Mouse (Mus musculus) CH12.LX (cell line): ENCODE data around the gene Il12rb1. TPM values are rescaled to one million over a fixed set of nuclear protein-coding genes. Genes with fewer than 3 reads are reported as not detected.
A peak's percentile ranks its signal among the peaks of the same experiment; 100 is the strongest.

Experiments used
- DNase-seq: peaks from one replicate; pipeline ENCODE4 v3.0.0-alpha.2; 2013; ENCODE audit errors: extremely low read depth
- H3K27ac ChIP-seq: 2 replicates; pipeline ENCODE4 v1.5.1; 2012; ENCODE audit warnings: low read depth, mild to moderate bottlenecking, control low read depth, moderate library complexity; ENCODE audit not compliant: insufficient read depth
- H3K27me3 ChIP-seq: replicated peaks from 2 replicates; pipeline ENCODE3; 2012; ENCODE audit warnings: inconsistent platforms
- H3K36me3 ChIP-seq, 2 experiments: replicated peaks in 1 of 2; 2 replicates each; pipeline versions ENCODE3 to v1.6.1; 2012; ENCODE audit warnings: inconsistent platforms in 1 of 2, low read length in 1 of 2, mild to moderate bottlenecking in 1 of 2, mixed read lengths in 1 of 2, moderate library complexity in 1 of 2; ENCODE audit not compliant: control insufficient read depth in 1 of 2, insufficient read depth in 1 of 2
- H3K4me1 ChIP-seq, 2 experiments: 2 replicates each; pipeline ENCODE4 v1.6.1; 2012; ENCODE audit warnings: inconsistent platforms in 1 of 2, moderate library complexity in 1 of 2; ENCODE audit not compliant: insufficient read depth in 2 of 2, control insufficient read depth in 1 of 2
- H3K4me2 ChIP-seq: 2 replicates; pipeline ENCODE4 v1.6.1; 2012; ENCODE audit warnings: low read depth, mild to moderate bottlenecking, control low read depth; ENCODE audit not compliant: poor library complexity, insufficient read depth, severe bottlenecking
- H3K4me3 ChIP-seq, 3 experiments: fragments of 150-350 bp in 1 of 3; sonication (generic) in 1 of 3; replicated peaks in 1 of 3; 2 replicates each; pipeline versions ENCODE3 to v1.5.1; 2011 to 2012; ENCODE audit warnings: low read depth in 2 of 3, low read length in 2 of 3, mild to moderate bottlenecking in 2 of 3, moderate library complexity in 2 of 3, control low read depth in 1 of 3, improper control_type of control experiment in 1 of 3, inconsistent platforms in 1 of 3, mixed read lengths in 1 of 3; ENCODE audit not compliant: poor library complexity in 1 of 3
- H3K79me2 ChIP-seq: replicated peaks from 2 replicates; pipeline ENCODE4 v1.6.1; 2012; ENCODE audit warnings: mild to moderate bottlenecking, moderate library complexity; ENCODE audit not compliant: control insufficient read depth, poor library complexity, insufficient read depth, severe bottlenecking; ENCODE audit errors: extremely low read depth
- H3K9ac ChIP-seq: 2 replicates; pipeline ENCODE4 v1.6.1; 2012; ENCODE audit warnings: low read depth, mild to moderate bottlenecking, control low read depth, moderate library complexity; ENCODE audit not compliant: insufficient read depth
- H3K9me3 ChIP-seq: replicated peaks from 2 replicates; pipeline ENCODE3; 2012; ENCODE audit warnings: low read length, inconsistent platforms, mixed read lengths
- BHLHE40 ChIP-seq: IDR thresholded peaks from 2 replicates; pipeline ENCODE4 v1.6.1; 2011; ENCODE audit warnings: mild to moderate bottlenecking, low read depth, low read length, improper control_type of control experiment
- CTCF ChIP-seq, 2 experiments: IDR thresholded peaks in 1 of 2; conservative IDR thresholded peaks in 1 of 2; 2 replicates each; pipeline ENCODE4 v1.5.1; 2011 to 2012; ENCODE audit warnings: low read depth in 2 of 2, low read length in 2 of 2, improper control_type of control experiment in 1 of 2, inconsistent platforms in 1 of 2, mild to moderate bottlenecking in 1 of 2, moderate library complexity in 1 of 2
- ELF1 ChIP-seq: IDR thresholded peaks from 2 replicates; pipeline ENCODE4 v1.6.1; 2014; ENCODE audit warnings: low read depth, mild to moderate bottlenecking, inconsistent platforms, low read length, improper control_type of control experiment
- EP300 ChIP-seq: IDR thresholded peaks from 2 replicates; pipeline ENCODE4 v1.6.1; 2011; ENCODE audit warnings: low read length, improper control_type of control experiment
- JUN ChIP-seq: IDR thresholded peaks from 2 replicates; pipeline ENCODE4 v1.6.1; 2011; ENCODE audit warnings: low read depth, mild to moderate bottlenecking, low read length, improper control_type of control experiment, moderate library complexity; ENCODE audit not compliant: insufficient read depth
- JUND ChIP-seq: conservative IDR thresholded peaks from 2 replicates; pipeline ENCODE4 v1.6.1; 2011; ENCODE audit warnings: low read depth, low read length, improper control_type of control experiment
- KAT2A ChIP-seq: IDR thresholded peaks from 2 replicates; pipeline ENCODE4 v1.6.1; 2012; ENCODE audit warnings: low read length, improper control_type of control experiment, inconsistent platforms; ENCODE audit not compliant: insufficient replicate concordance
- MAZ ChIP-seq: IDR thresholded peaks from 2 replicates; pipeline ENCODE4 v1.6.1; 2012; ENCODE audit warnings: low read depth, mild to moderate bottlenecking, inconsistent platforms, low read length, improper control_type of control experiment, moderate library complexity
- MXI1 ChIP-seq: IDR thresholded peaks from 2 replicates; pipeline ENCODE4 v1.6.1; 2011; ENCODE audit warnings: mild to moderate bottlenecking, low read depth, low read length, improper control_type of control experiment
- NELFE ChIP-seq: IDR thresholded peaks from 2 replicates; pipeline ENCODE4 v1.6.1; 2011; ENCODE audit warnings: low read depth, low read length, improper control_type of control experiment
- NRF1 ChIP-seq: IDR thresholded peaks from 2 replicates; pipeline ENCODE4 v1.6.1; 2014; ENCODE audit warnings: low read depth, mild to moderate bottlenecking, inconsistent platforms, low read length, improper control_type of control experiment, moderate library complexity
- PAX5 ChIP-seq: IDR thresholded peaks from 2 replicates; pipeline ENCODE4 v1.6.1; 2012; ENCODE audit warnings: low read length, inconsistent platforms, mixed read lengths
- POLR2A ChIP-seq: IDR thresholded peaks from 2 replicates; pipeline ENCODE4 v1.6.1; 2011; ENCODE audit warnings: low read depth, mild to moderate bottlenecking, improper control_type of control experiment, low read length
- POLR2AphosphoS2 ChIP-seq: IDR thresholded peaks from 2 replicates; pipeline ENCODE4 v1.6.1; 2011; ENCODE audit warnings: low read depth, low read length, improper control_type of control experiment
- RAD21 ChIP-seq: IDR thresholded peaks from 2 replicates; pipeline ENCODE4 v1.6.1; 2011; ENCODE audit warnings: low read depth, mild to moderate bottlenecking, low read length, improper control_type of control experiment, moderate library complexity
- RCOR1 ChIP-seq: conservative IDR thresholded peaks from 2 replicates; pipeline ENCODE4 v1.6.1; 2012; ENCODE audit warnings: low read depth, mild to moderate bottlenecking, inconsistent platforms, low read length, improper control_type of control experiment
- SIN3A ChIP-seq: IDR thresholded peaks from 2 replicates; pipeline ENCODE4 v1.6.1; 2012; ENCODE audit warnings: low read length, improper control_type of control experiment, inconsistent platforms
- SMC3 ChIP-seq: IDR thresholded peaks from 2 replicates; pipeline ENCODE4 v1.6.1; 2011; ENCODE audit warnings: low read depth, low read length, improper control_type of control experiment
- TBP ChIP-seq: conservative IDR thresholded peaks from 2 replicates; pipeline ENCODE4 v1.6.1; 2011; ENCODE audit warnings: low read depth, low read length, improper control_type of control experiment
- TCF12 ChIP-seq: IDR thresholded peaks from 2 replicates; pipeline ENCODE4 v1.6.1; 2014; ENCODE audit warnings: low read depth, mild to moderate bottlenecking, inconsistent platforms, low read length, improper control_type of control experiment
- UBTF ChIP-seq: IDR thresholded peaks from 2 replicates; pipeline ENCODE4 v1.6.1; 2012; ENCODE audit warnings: low read depth, mild to moderate bottlenecking, inconsistent platforms, low read length, improper control_type of control experiment, moderate library complexity
- USF1 ChIP-seq: IDR thresholded peaks from 2 replicates; pipeline ENCODE4 v1.6.1; 2014; ENCODE audit warnings: low read depth, mild to moderate bottlenecking, inconsistent platforms, low read length, improper control_type of control experiment
- ZC3H11A ChIP-seq: IDR thresholded peaks from 2 replicates; pipeline ENCODE4 v1.6.1; 2012; ENCODE audit warnings: low read depth, mild to moderate bottlenecking, inconsistent platforms, low read length, improper control_type of control experiment
- ZNF384 ChIP-seq: IDR thresholded peaks from 2 replicates; pipeline ENCODE4 v1.6.1; 2012; ENCODE audit warnings: low read depth, low read length, improper control_type of control experiment, inconsistent platforms
- dilution Hi-C: fragments of 300-500 bp; cut with MboI; formaldehyde crosslinking; loops from 2 replicates; pipeline ENCODE4 v1.14.3; 2020; ENCODE audit warnings: low sequenced_read_pairs; ENCODE audit not compliant: extremely low pct_unique_long_range_greater_than_20kb, extremely low pct_ligation_motif_present
- in situ Hi-C: fragments of 300-500 bp; cut with MboI; formaldehyde crosslinking; loops from 3 replicates; pipeline ENCODE4 v1.14.3; 2019; ENCODE audit warnings: low sequenced_read_pairs, low pct_ligation_motif_present, low pct_unique_long_range_greater_than_20kb, mixed read lengths
- polyA plus RNA-seq: library from polyadenylated mRNA; unstranded; fragments of >175 nt; gene quantifications from 2 replicates; pipeline ENCODE4 v1.2.1, GENCODE M21; 2012; ENCODE audit warnings: low read depth; ENCODE audit not compliant: insufficient read length
- total RNA-seq, 2 experiments: library from RNA; depleted of rRNA; stranded (reverse); fragments of 300-350 nt in 1 of 2; fragments of >200 nt in 1 of 2; gene quantifications; 2 replicates each; pipeline ENCODE4 v1.2.3; 2012 to 2014

Il12rb1 gene
- total and polyA plus RNA-seq, 3 experiments: 4.5 to 23.2 (median 12.5) TPM

- Histone ChIP-seq H3K36me3 (peaks cover 37 to 64% of the 10 kb centered on the region in 2 experiments), H3K9me3 (no peaks in the 10 kb centered on the region), H3K4me1 (peaks cover 56 to 76% of the 10 kb centered on the region in 2 experiments), H3K4me2 (peak overlapping the region; percentile 78)
- no peak for TF ChIP-seq TBP
- no peak for TF ChIP-seq NRF1
- TF ChIP-seq JUND: no peak
- TF ChIP-seq SIN3A: peak; percentile 64; the same call in 1 of the 2 replicates
- TF ChIP-seq POLR2AphosphoS2: no peak
- no peak for TF ChIP-seq JUN
- TF ChIP-seq PAX5: no peak
- TF ChIP-seq EP300: no peak
- TF ChIP-seq USF1: no peak
- TF ChIP-seq TCF12: 0 out of 2 replicates have a peak, but pooled peaks have one; percentile 36
- TF ChIP-seq SMC3: no peak
- TF ChIP-seq, all 38 proteins: peak for 2
- Histone ChIP-seq H3K27ac (peak overlapping the region; percentile 83), H3K9ac (peak overlapping the region; percentile 24; the same call in 1 of the 2 replicates), H3K4me3 (peak overlapping the region in 1 of 3 experiments; percentile 14), H3K79me2 (peaks cover 7% of the 10 kb centered on the region; the same call in 1 of the 2 replicates), H3K27me3 (no peaks in the 10 kb centered on the region)
- dilution Hi-C loops (no loop called here), in situ Hi-C loops (no loop called here)
- no peak for DNase-seq
Measured at GRCm38 (mm10) chr8:70773833-70774232, 34.4 kb upstream of the Il12rb1 start.

- H3K27ac ChIP-seq: peak overlapping the region; percentile 83
- no peaks in the 10 kb centered on the region for H3K27me3 ChIP-seq
- in situ Hi-C loops: no loop called here
- peaks cover 7% of the 10 kb centered on the region; the same call in 1 of the 2 replicates for H3K79me2 ChIP-seq
- peaks cover 39 to 66% of the 10 kb centered on the region in 2 experiments for H3K36me3 ChIP-seq
- H3K9me3 ChIP-seq: no peaks in the 10 kb centered on the region
- H3K9ac ChIP-seq: peak overlapping the region; percentile 18; the same call in 1 of the 2 replicates
- H3K4me1 ChIP-seq: peaks cover 48 to 67% of the 10 kb centered on the region in 2 experiments
- no peak for TF ChIP-seq RCOR1
- 0 out of 2 replicates have a peak, but pooled peaks have one; percentile 34 for TF ChIP-seq MXI1
- 0 out of 2 replicates have a peak, but pooled peaks have one; percentile 33 for TF ChIP-seq BHLHE40
- TF ChIP-seq, all 38 proteins: peak for 2
- H3K4me3 ChIP-seq: peak overlapping the region in 2 of 3 experiments; percentile 2
- peak overlapping the region; percentile 78 for H3K4me2 ChIP-seq
- no peak for DNase-seq
- dilution Hi-C loops: no loop called here
Measured at GRCm38 (mm10) chr8:70774740-70775139, 33.5 kb upstream of the Il12rb1 start.

- dilution Hi-C loops: no loop called here
- peaks cover 48 to 63% of the 10 kb centered on the region in 2 experiments for H3K4me1 ChIP-seq
- no peak for TF ChIP-seq EP300
- no peak for TF ChIP-seq MAZ
- TF ChIP-seq RAD21: no peak
- TF ChIP-seq ELF1: no peak
- TF ChIP-seq TCF12: no peak
- no peak for TF ChIP-seq CTCF (conservative IDR thresholded peaks at IDR 0.05 in 1 of 2, IDR thresholded peaks at IDR 0.05 in 1 of 2; ENCODE audit: low read depth in 2 of 2, low read length in 2 of 2)
- no peak for TF ChIP-seq KAT2A
- TF ChIP-seq MXI1: no peak
- TF ChIP-seq ZC3H11A: no peak
- TF ChIP-seq POLR2A: no peak
- TF ChIP-seq UBTF: no peak
- TF ChIP-seq ZNF384: no peak
- TF ChIP-seq NELFE: no peak
- no peak for TF ChIP-seq TBP
- TF ChIP-seq NRF1: no peak
- TF ChIP-seq, all 38 proteins: peak for 0
- Histone ChIP-seq H3K27ac (peak overlapping the region; percentile 83), H3K4me3 (no peak overlapping the region), H3K27me3 (no peaks in the 10 kb centered on the region), H3K79me2 (peaks cover 7% of the 10 kb centered on the region; the same call in 1 of the 2 replicates), H3K9ac (peak overlapping the region; percentile 67), H3K36me3 (peaks cover 42 to 66% of the 10 kb centered on the region in 2 experiments), H3K4me2 (peak overlapping the region; percentile 78), H3K9me3 (no peaks in the 10 kb centered on the region)
- in situ Hi-C loops: no loop called here
- no peak for DNase-seq
Measured at GRCm38 (mm10) chr8:70775227-70775626, 33.0 kb upstream of the Il12rb1 start.
